Mouse (Mus musculus): ENCODE data around the gene Il1r1. TPM values are rescaled to one million over a fixed set of nuclear protein-coding genes. Genes with fewer than 3 reads are reported as not detected.
"Not testable (repeated sequence)": the region's sequence is repeated elsewhere in the genome, so short reads cannot be mapped to it uniquely, and the experiment has no call there.

Gene Il1r1
- polyA plus RNA-seq, 1 experiment from 2014 or later, result 11.7 TPM

GRCm38 (mm10) chr1:40283995-40284394, 59.1 kb downstream of the Il1r1 start:
- Histone ChIP-seq H3K27me3 (ENCODE audit: control insufficient read depth, insufficient read depth, low read depth, low read length) (no peaks in the 10 kb centered on the region), H3K9ac (ENCODE audit: low read length) (no peak overlapping the region), H3K4me3 (ENCODE audit: low read length) (no peak overlapping the region), H3K4me1 (replicated peaks; ENCODE audit: control insufficient read depth, insufficient read depth, low read length) (peaks cover 10% of the 10 kb centered on the region), H3K36me3 (ENCODE audit: control insufficient read depth, insufficient read depth, low read length) (no peaks in the 10 kb centered on the region), H3K9me3 (ENCODE audit: control insufficient read depth, low read length) (no peaks in the 10 kb centered on the region), H3K27ac (ENCODE audit: low read length) (no peak overlapping the region), H3K4me2 (ENCODE audit: low read depth, low read length) (no peak overlapping the region)
- ATAC-seq (ENCODE audit: low read depth), result no peak
- 42% methylated on average over 5 of the region's 5 CpGs for WGBS

DNA sequence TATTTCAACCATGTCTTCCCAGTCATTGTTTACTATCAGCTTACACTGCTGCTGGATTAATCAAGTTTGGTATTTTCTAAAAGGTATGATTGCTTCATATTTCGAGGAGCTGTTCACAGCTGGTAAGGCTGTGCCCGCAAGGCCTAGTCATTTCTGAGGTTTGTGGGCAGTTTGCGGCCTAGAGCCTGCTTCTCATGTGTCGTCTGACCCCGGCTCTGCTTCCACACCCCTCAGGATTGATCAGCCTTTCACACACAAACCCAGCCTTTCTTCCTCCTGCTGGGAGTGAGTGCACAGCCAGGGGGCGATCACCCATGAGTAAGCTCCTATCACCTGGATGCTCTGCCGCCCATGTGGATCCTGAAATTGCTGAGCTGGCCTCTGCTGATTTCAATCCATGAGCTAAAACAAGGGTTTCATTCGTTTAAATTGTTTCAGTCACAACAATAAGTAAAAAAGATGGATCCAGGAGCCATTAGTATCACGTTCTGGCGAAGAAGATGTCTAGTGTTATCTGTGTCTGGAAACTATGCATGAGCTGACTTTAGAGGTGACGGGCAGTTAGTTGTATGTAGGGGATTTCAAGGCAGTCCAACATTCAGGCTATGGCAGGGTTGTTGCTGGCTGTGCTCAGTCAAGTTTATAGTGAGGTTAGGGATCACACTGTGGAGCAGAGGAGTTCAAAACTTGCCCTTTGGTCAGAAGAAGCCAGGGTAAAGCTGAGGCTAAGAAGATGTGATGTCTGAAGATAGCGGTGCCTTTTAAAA, 65.8 kb downstream of the Il1r1 start:
- Histone ChIP-seq H3K36me3 (ENCODE audit: control insufficient read depth, insufficient read depth, low read length) (no peaks in the 10 kb centered on the region), H3K4me3 (ENCODE audit: low read length) (no peak overlapping the region), H3K9ac (ENCODE audit: low read length) (no peak overlapping the region), H3K4me2 (ENCODE audit: low read depth, low read length) (no peak overlapping the region), H3K27me3 (ENCODE audit: control insufficient read depth, insufficient read depth, low read depth, low read length) (no peaks in the 10 kb centered on the region), H3K9me3 (ENCODE audit: control insufficient read depth, low read length) (no peaks in the 10 kb centered on the region), H3K27ac (ENCODE audit: low read length) (no peak overlapping the region), H3K4me1 (replicated peaks; ENCODE audit: control insufficient read depth, insufficient read depth, low read length) (no peaks in the 10 kb centered on the region)
- 75% methylated on average over 12 of the region's 12 CpGs for WGBS
- ATAC-seq (ENCODE audit: low read depth), result no peak

DNA sequence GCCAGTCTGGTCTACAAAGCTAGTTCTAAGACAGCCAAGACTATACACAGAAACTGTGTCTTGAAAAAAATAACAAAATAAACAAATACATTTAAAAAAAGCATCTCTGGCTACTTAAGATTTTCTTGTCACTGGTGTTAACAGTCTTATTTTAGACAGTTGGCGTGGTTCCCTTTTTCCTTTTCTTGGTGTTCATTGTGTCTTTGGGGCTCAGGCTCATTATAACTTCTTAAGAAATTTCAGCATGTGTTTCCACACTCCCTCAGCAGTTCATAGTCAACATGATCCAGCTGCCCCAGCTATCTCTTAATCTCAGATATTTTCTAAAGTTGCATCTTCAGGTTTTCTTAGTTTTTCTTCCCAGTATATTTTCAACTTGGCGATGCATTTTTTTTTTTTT, 67.4 kb downstream of the Il1r1 start:
- WGBS, result 88% methylated on average over 2 of the region's 2 CpGs

DNA sequence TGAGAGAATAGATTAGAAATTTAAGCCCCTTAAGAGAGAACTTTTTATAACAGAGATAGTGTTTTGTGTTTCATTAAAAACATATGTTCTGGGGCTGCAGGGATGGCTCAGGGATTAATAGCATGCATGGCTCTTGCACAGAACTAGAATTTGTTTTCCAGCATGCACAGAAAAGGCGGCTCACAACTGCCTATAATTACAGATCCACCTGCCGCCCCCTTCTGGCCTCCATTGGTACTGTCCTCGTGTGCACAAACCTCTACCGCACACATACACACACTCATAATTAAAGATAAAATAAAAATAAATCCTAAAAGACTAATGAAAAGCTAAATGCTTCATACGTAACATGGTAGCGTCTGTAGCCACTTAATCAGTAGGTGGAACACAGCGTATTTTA, 69.0 kb downstream of the Il1r1 start:
- WGBS, result 91% methylated on average over 7 of the region's 7 CpGs

More for the DNA sequence above, 67.4 kb downstream of the Il1r1 start:
- Histone ChIP-seq H3K36me3 (ENCODE audit: control insufficient read depth, insufficient read depth, low read length) (no peaks in the 10 kb centered on the region), H3K27ac (ENCODE audit: low read length) (no peak overlapping the region), H3K4me1 (replicated peaks; ENCODE audit: control insufficient read depth, insufficient read depth, low read length) (no peaks in the 10 kb centered on the region), H3K4me3 (ENCODE audit: low read length) (no peak overlapping the region), H3K9ac (ENCODE audit: low read length) (no peak overlapping the region), H3K9me3 (ENCODE audit: control insufficient read depth, low read length) (no peaks in the 10 kb centered on the region), H3K27me3 (ENCODE audit: control insufficient read depth, insufficient read depth, low read depth, low read length) (no peaks in the 10 kb centered on the region), H3K4me2 (ENCODE audit: low read depth, low read length) (no peak overlapping the region)
- ATAC-seq (ENCODE audit: low read depth), result no peak

GRCm38 (mm10) chr1:40294824-40295223, 69.9 kb downstream of the Il1r1 start:
- no peaks in the 10 kb centered on the region for H3K27me3 ChIP-seq (ENCODE audit: control insufficient read depth, insufficient read depth, low read depth, low read length)
- H3K27ac ChIP-seq (ENCODE audit: low read length), result no peak overlapping the region
- ATAC-seq (ENCODE audit: low read depth), result no peak

More for the DNA sequence above, 69.0 kb downstream of the Il1r1 start:
- H3K4me2 ChIP-seq (ENCODE audit: low read depth, low read length), result no peak overlapping the region
- H3K9me3 ChIP-seq (ENCODE audit: control insufficient read depth, low read length), result no peaks in the 10 kb centered on the region
- no peaks in the 10 kb centered on the region for H3K4me1 ChIP-seq (replicated peaks; ENCODE audit: control insufficient read depth, insufficient read depth, low read length)
- H3K27ac ChIP-seq (ENCODE audit: low read length), result no peak overlapping the region
- H3K36me3 ChIP-seq (ENCODE audit: control insufficient read depth, insufficient read depth, low read length), result 0 out of 2 replicates have a peak, but pooled peaks cover 2% of the 10 kb centered on the region
- H3K4me3 ChIP-seq (ENCODE audit: low read length), result no peak overlapping the region
- no peak overlapping the region for H3K9ac ChIP-seq (ENCODE audit: low read length)
- H3K27me3 ChIP-seq (ENCODE audit: control insufficient read depth, insufficient read depth, low read depth, low read length), result no peaks in the 10 kb centered on the region
- no peak for ATAC-seq (ENCODE audit: low read depth)

GRCm38 (mm10) chr1:40298053-40298452, 73.2 kb downstream of the Il1r1 start:
- WGBS, result 84% methylated on average over 2 of the region's 2 CpGs
- H3K4me3 ChIP-seq (ENCODE audit: low read length), result no peak overlapping the region

More at GRCm38 (mm10) chr1:40294824-40295223, 69.9 kb downstream of the Il1r1 start:
- H3K36me3 ChIP-seq (ENCODE audit: control insufficient read depth, insufficient read depth, low read length), result 0 out of 2 replicates have a peak, but pooled peaks cover 5% of the 10 kb centered on the region
- no peaks in the 10 kb centered on the region for H3K4me1 ChIP-seq (replicated peaks; ENCODE audit: control insufficient read depth, insufficient read depth, low read length)
- 64% methylated on average over 9 of the region's 9 CpGs for WGBS
- no peaks in the 10 kb centered on the region for H3K9me3 ChIP-seq (ENCODE audit: control insufficient read depth, low read length)
- no peak overlapping the region for H3K4me2 ChIP-seq (ENCODE audit: low read depth, low read length)
- no peak overlapping the region for H3K9ac ChIP-seq (ENCODE audit: low read length)
- H3K4me3 ChIP-seq (ENCODE audit: low read length), result no peak overlapping the region

DNA sequence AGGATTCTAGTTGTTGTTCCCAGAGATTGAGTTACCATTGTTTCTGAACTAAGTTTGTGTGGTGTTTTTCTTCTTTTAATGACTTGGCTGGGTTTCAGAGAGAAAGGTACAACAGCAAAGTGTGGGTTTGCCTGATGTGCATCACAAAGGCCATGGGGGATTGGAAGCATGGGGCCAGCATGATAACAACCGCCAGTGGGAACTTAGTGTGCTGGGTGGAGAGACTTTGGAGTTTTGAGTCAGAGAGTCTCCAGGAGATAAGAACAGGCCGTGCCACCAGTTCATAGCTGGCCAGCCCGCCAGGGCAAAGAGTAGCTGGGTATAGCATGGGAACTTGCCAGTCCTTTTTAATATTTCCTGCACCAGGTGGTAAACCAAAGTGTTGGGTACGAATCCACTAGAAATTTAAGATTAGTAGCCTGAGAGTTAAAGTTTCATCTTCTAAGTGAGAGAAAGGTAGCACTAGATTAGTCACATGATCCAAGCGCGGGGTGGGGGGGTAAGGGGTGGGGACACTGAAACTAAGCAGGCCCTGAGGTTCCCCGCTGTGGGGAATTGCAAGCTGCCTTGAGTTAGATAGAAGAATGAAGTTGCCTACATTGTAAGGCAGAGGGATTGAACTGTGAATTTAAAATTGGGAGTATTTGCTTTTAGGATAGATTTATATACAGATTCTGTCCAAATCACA, 78.4 kb downstream of the Il1r1 start:
- no peak overlapping the region for H3K9ac ChIP-seq (ENCODE audit: low read length)
- H3K27me3 ChIP-seq (ENCODE audit: control insufficient read depth, insufficient read depth, low read depth, low read length), result no peaks in the 10 kb centered on the region
- H3K9me3 ChIP-seq (ENCODE audit: control insufficient read depth, low read length), result no peaks in the 10 kb centered on the region
- H3K4me3 ChIP-seq (ENCODE audit: low read length), result no peak overlapping the region
- H3K4me2 ChIP-seq (ENCODE audit: low read depth, low read length), result no peak overlapping the region
- no peak for ATAC-seq (ENCODE audit: low read depth)
- WGBS, result 67% methylated on average over 7 of the region's 7 CpGs
- H3K4me1 ChIP-seq (replicated peaks; ENCODE audit: control insufficient read depth, insufficient read depth, low read length), result no peaks in the 10 kb centered on the region
- 0 out of 2 replicates have a peak, but pooled peaks cover 5% of the 10 kb centered on the region for H3K36me3 ChIP-seq (ENCODE audit: control insufficient read depth, insufficient read depth, low read length)
- H3K27ac ChIP-seq (ENCODE audit: low read length), result no peak overlapping the region

More at GRCm38 (mm10) chr1:40298053-40298452, 73.2 kb downstream of the Il1r1 start:
- no peak overlapping the region for H3K9ac ChIP-seq (ENCODE audit: low read length)
- no peak overlapping the region for H3K27ac ChIP-seq (ENCODE audit: low read length)
- H3K9me3 ChIP-seq (ENCODE audit: control insufficient read depth, low read length), result no peaks in the 10 kb centered on the region
- 0 out of 2 replicates have a peak, but pooled peaks cover 5% of the 10 kb centered on the region for H3K36me3 ChIP-seq (ENCODE audit: control insufficient read depth, insufficient read depth, low read length)
- H3K4me1 ChIP-seq (replicated peaks; ENCODE audit: control insufficient read depth, insufficient read depth, low read length), result no peaks in the 10 kb centered on the region
- H3K27me3 ChIP-seq (ENCODE audit: control insufficient read depth, insufficient read depth, low read depth, low read length), result no peaks in the 10 kb centered on the region
- H3K4me2 ChIP-seq (ENCODE audit: low read depth, low read length), result no peak overlapping the region
- no peak for ATAC-seq (ENCODE audit: low read depth)

DNA sequence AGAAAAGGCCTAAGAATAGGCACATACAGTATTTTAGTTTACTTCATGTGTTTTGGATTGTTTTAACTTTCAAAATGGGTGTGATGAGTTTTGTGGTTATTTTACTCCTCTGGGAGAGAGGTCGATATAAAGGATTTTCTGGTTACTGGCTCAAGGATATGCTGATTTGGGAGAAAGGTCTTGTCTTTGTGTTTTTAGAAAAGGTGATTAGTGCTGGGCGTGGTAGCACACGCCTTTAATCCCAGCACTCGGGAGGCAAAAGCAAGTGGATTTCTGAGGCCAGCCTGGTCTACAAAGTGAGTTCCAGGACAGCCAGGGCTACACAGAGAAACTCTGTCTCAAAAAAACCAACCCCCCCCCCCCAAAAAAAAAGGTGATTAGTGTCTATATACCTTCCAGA, 79.4 kb downstream of the Il1r1 start:
- not testable (repeated sequence) for H3K4me2 ChIP-seq (ENCODE audit: low read depth, low read length); H3K9me3 ChIP-seq (ENCODE audit: control insufficient read depth, low read length); H3K4me3 ChIP-seq (ENCODE audit: low read length); H3K4me1 ChIP-seq (replicated peaks; ENCODE audit: control insufficient read depth, insufficient read depth, low read length); H3K36me3 ChIP-seq (ENCODE audit: control insufficient read depth, insufficient read depth, low read length); H3K27me3 ChIP-seq (ENCODE audit: control insufficient read depth, insufficient read depth, low read depth, low read length); ATAC-seq (ENCODE audit: low read depth); H3K27ac ChIP-seq (ENCODE audit: low read length); H3K9ac ChIP-seq (ENCODE audit: low read length)
- 80% methylated on average over 4 of the region's 4 CpGs for WGBS

- H3K9ac ChIP-seq (ENCODE audit: low read length), result no peak overlapping the region
- WGBS, result 78% methylated on average over 2 of the region's 2 CpGs
- H3K9me3 ChIP-seq (ENCODE audit: control insufficient read depth, low read length), result no peaks in the 10 kb centered on the region
- no peak overlapping the region for H3K27ac ChIP-seq (ENCODE audit: low read length)
- H3K4me1 ChIP-seq (replicated peaks; ENCODE audit: control insufficient read depth, insufficient read depth, low read length), result no peaks in the 10 kb centered on the region
- no peaks in the 10 kb centered on the region for H3K27me3 ChIP-seq (ENCODE audit: control insufficient read depth, insufficient read depth, low read depth, low read length)
- no peaks in the 10 kb centered on the region for H3K36me3 ChIP-seq (ENCODE audit: control insufficient read depth, insufficient read depth, low read length)
- H3K4me3 ChIP-seq (ENCODE audit: low read length), result no peak overlapping the region
- H3K4me2 ChIP-seq (ENCODE audit: low read depth, low read length), result no peak overlapping the region
- ATAC-seq (ENCODE audit: low read depth), result no peak
Observed at GRCm38 (mm10) chr1:40306111-40306510, 81.2 kb downstream of the Il1r1 start.
